Mouse (Mus musculus) ES-E14 (cell line): Measurements from ENCODE around the gene Plxnb3.

Experiments used
- HCFC1 ChIP-seq: IDR thresholded peaks from 2 replicates; pipeline ENCODE4 v1.6.1; 2012; ENCODE audit warnings: low read length, inconsistent platforms, borderline replicate concordance; ENCODE audit not compliant: insufficient read depth
- ZC3H11A ChIP-seq: IDR thresholded peaks from 2 replicates; pipeline ENCODE4 v1.6.1; 2012; ENCODE audit warnings: low read depth, mild to moderate bottlenecking, inconsistent platforms, low read length, borderline replicate concordance

DNA sequence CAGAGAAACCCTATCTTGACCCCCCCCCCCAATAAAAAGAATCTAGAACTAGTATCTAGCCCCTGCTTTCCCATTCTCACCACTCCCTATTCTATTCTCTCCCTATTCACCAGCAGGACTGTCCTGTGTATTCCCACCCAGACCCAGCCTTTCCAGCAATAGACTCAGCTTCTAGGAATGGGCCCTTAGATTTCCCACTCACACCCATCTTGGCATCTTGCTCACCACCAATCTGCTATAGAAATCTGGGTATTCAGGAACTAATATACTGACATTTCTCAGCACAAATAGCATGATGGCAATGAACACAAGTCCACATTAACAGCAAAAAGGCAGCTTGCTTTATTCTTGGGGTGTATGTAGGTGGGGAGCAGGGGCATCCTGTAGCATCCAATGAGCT lies 36.1 kb downstream of the Plxnb3 start:
- TF ChIP-seq ZC3H11A (no peak), HCFC1 (no peak)
